Mouse (Mus musculus) ES-Bruce4 (cell line): ENCODE results near the gene Cdc42ep1. TPM values are rescaled to one million over a fixed set of nuclear protein-coding genes. Genes with fewer than 3 reads are reported as not detected.

Experiments used
- H3K27ac ChIP-seq: 2 replicates; pipeline ENCODE4 v1.5.1; 2012; ENCODE audit warnings: low read length, inconsistent platforms; ENCODE audit not compliant: insufficient read depth
- H3K27me3 ChIP-seq: 2 replicates; pipeline ENCODE4 v1.6.1; 2012; ENCODE audit warnings: mild to moderate bottlenecking, low read length, inconsistent platforms; ENCODE audit not compliant: control insufficient read depth, poor library complexity, insufficient read depth, severe bottlenecking
- H3K36me3 ChIP-seq: 2 replicates; pipeline ENCODE4 v1.6.1; 2012; ENCODE audit warnings: inconsistent platforms, mild to moderate bottlenecking, low read length, moderate library complexity; ENCODE audit not compliant: control insufficient read depth, poor library complexity, insufficient read depth, severe bottlenecking
- H3K4me1 ChIP-seq: one replicate; pipeline ENCODE4 v1.8.1; 2011; ENCODE audit warnings: low read length; ENCODE audit not compliant: control insufficient read depth, insufficient read depth
- H3K4me3 ChIP-seq: 2 replicates; pipeline ENCODE4 v1.5.1; 2011; ENCODE audit warnings: low read depth, mild to moderate bottlenecking, low read length
- H3K9ac ChIP-seq: 2 replicates; pipeline ENCODE4 v1.6.1; 2012; ENCODE audit warnings: low read depth, mild to moderate bottlenecking, inconsistent platforms; ENCODE audit not compliant: poor library complexity, severe bottlenecking
- H3K9me3 ChIP-seq: replicated peaks from 2 replicates; pipeline ENCODE4 v1.6.1; 2012; ENCODE audit warnings: mild to moderate bottlenecking, low read length, inconsistent platforms; ENCODE audit not compliant: control insufficient read depth, poor library complexity, insufficient read depth, severe bottlenecking
- CTCF ChIP-seq: IDR thresholded peaks from one replicate; pipeline ENCODE4 v1.8.1; 2011; ENCODE audit warnings: low read depth, low read length
- EP300 ChIP-seq: IDR thresholded peaks from 2 replicates; pipeline ENCODE4 v1.6.1; 2011; ENCODE audit warnings: low read depth, low read length; ENCODE audit not compliant: insufficient read depth
- POLR2A ChIP-seq: IDR thresholded peaks from one replicate; pipeline ENCODE4 v1.8.1; 2011; ENCODE audit warnings: low read length; ENCODE audit not compliant: insufficient read depth
- polyA plus RNA-seq: library from polyadenylated mRNA; stranded (reverse); fragments of >200 nt; gene quantifications from 2 replicates; pipeline ENCODE4 v1.2.4, GENCODE M21; 2011; ENCODE audit warnings: low read depth; ENCODE audit not compliant: missing spikeins, insufficient read depth, insufficient read length

Gene Cdc42ep1
- polyA plus RNA-seq, 1 experiment, result 9.2 TPM

DNA sequence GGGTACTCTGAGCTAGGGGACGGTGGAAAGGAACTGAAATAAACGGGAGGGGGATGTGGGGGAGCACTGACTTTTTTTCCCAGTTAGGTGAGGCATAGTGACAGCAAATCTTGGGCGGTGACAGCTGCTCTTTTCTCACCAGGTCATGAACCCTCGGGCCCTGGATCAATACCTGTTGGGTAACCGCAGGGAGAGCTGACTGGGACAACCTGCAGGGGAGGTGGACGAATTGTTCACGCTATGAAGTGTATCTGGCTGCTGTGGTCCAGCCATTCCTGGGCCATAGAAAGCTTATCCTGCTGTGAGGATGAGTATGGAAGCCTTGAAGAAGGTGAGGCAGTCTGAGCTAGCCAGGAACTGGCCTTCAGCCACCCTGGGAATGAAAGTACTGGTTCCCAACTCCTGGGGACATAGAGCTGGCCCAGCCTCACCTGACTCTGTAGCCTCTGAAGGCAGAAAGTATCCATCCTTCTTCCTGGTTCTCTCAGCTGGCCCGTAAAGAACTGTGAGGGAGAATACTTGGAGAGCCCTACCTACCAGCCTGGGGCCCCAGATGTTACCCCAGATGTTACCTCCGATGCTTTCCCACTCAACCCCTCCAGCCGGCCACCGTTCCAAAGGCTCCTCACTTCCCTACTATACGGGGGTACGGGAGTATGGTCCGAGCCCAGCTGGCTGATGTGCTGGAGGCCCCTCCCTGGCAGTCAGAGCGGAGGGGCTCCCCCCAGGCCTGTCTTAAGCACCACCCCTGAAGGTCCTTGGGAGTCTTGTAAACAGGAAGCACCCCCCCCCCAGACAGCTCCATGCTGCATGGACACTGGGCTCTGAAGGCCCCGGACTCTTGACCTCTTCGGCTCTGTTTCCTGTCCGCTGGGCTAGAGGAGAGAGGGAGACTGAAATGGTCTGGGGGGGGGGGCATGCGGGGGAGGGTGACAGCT is 10.4 kb upstream of the Cdc42ep1 start:
- H3K4me1 ChIP-seq, result peaks cover 13% of the 10 kb centered on the region
- H3K9ac ChIP-seq, result no peak overlapping the region
- no peak for TF ChIP-seq POLR2A
- no peak for TF ChIP-seq CTCF
- no peak for TF ChIP-seq EP300
- H3K4me3 ChIP-seq, result no peak overlapping the region
- H3K36me3 ChIP-seq, result no peaks in the 10 kb centered on the region
- H3K27me3 ChIP-seq, result no peaks in the 10 kb centered on the region
- no peaks in the 10 kb centered on the region for H3K9me3 ChIP-seq
- H3K27ac ChIP-seq, result no peak overlapping the region

DNA sequence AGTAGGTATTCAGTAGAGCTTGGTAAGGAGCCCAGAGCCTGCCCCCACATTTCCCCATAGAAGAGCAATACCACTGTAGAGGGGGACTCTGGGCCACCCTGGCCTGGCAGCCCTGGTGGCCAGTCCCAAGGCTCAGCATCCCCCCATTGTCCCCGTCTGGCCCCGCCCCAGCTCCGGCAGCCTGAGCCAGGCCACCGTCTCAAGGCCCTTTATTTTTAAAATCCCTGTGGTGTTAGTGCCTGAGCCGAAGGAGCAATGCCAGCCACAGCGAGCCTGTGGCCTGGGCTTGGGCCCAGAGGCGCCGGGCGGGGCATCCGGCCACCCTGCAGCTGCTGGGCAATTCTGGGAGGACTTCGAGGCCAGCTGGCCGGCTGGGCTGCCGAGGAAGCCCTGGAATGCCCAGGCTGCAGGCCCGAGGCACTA is 9.7 kb upstream of the Cdc42ep1 start:
- H3K36me3 ChIP-seq, result no peaks in the 10 kb centered on the region
- H3K4me3 ChIP-seq, result no peak overlapping the region
- no peaks in the 10 kb centered on the region for H3K27me3 ChIP-seq
- no peaks in the 10 kb centered on the region for H3K9me3 ChIP-seq
- no peak overlapping the region for H3K9ac ChIP-seq
- H3K27ac ChIP-seq, result no peak overlapping the region
- TF ChIP-seq POLR2A (no peak), EP300 (no peak), CTCF (no peak)
- peaks cover 13% of the 10 kb centered on the region for H3K4me1 ChIP-seq

DNA sequence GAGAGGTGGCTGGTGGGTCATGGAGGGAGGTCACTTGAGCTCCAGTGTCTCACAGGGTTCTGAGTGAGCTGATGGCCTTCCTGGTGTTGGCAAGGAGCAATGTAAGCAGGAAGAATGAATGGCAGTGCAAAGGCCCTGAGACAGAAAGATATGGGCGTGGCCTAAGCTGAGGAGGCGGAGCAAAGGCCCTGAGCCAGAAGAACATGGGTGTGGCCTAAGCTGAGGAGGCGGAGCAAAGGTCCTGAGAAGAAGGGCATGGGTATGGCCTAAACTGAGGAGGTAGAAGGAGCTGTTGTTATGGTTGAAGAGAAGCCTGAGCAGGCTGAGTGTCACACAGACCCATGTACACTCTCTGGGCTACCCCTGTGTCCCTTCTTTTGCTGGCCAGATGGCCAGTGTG is 8.8 kb upstream of the Cdc42ep1 start:
- no peaks in the 10 kb centered on the region for H3K27me3 ChIP-seq
- H3K9ac ChIP-seq, result no peak overlapping the region
- peaks cover 10% of the 10 kb centered on the region for H3K4me1 ChIP-seq
- no peak overlapping the region for H3K27ac ChIP-seq
- H3K36me3 ChIP-seq, result no peaks in the 10 kb centered on the region
- TF ChIP-seq EP300 (no peak), CTCF (no peak), POLR2A (no peak)
- no peak overlapping the region for H3K4me3 ChIP-seq
- no peaks in the 10 kb centered on the region for H3K9me3 ChIP-seq

DNA sequence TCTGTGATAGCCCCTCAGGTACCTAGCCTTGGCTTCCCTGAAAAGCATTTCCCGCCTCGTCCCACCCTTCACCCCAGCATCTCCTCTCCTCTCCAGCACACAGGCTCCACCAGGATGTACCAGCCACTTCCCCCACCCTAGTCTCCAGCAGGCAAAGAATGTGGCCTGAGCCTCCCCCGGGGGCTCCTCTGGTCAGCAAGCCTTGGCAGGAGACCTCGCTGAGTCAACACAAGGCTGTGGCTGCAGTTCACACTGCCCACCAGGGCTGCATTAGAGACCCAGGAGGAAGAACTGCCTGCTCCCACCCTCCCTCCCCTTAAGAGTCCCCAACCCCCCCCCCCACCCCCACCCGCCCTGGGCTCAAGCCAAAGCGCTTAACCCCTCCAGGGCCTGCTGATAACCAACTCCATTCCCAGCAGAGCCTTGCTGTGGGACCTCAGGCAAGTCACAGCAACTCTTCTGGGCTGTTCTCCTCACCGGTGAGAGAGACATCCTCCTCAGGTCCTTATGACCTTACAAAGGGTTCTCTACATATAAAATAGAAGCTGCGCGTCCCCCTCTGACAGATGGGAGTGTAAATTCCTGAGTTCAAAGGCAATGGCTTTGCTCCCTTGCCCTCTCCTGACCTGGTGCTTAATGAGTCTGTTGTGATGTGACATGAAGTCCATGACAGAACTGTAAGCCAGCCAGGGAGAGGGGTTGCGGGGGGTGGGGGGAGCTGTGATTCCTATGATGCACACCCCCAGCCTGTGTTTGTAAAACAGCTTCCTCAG is 8.0 kb upstream of the Cdc42ep1 start:
- TF ChIP-seq POLR2A (no peak), CTCF (no peak), EP300 (no peak)
- Histone ChIP-seq H3K4me1 (peaks cover 10% of the 10 kb centered on the region), H3K9me3 (no peaks in the 10 kb centered on the region), H3K4me3 (no peak overlapping the region), H3K27me3 (no peaks in the 10 kb centered on the region), H3K9ac (no peak overlapping the region), H3K36me3 (no peaks in the 10 kb centered on the region), H3K27ac (no peak overlapping the region)

DNA sequence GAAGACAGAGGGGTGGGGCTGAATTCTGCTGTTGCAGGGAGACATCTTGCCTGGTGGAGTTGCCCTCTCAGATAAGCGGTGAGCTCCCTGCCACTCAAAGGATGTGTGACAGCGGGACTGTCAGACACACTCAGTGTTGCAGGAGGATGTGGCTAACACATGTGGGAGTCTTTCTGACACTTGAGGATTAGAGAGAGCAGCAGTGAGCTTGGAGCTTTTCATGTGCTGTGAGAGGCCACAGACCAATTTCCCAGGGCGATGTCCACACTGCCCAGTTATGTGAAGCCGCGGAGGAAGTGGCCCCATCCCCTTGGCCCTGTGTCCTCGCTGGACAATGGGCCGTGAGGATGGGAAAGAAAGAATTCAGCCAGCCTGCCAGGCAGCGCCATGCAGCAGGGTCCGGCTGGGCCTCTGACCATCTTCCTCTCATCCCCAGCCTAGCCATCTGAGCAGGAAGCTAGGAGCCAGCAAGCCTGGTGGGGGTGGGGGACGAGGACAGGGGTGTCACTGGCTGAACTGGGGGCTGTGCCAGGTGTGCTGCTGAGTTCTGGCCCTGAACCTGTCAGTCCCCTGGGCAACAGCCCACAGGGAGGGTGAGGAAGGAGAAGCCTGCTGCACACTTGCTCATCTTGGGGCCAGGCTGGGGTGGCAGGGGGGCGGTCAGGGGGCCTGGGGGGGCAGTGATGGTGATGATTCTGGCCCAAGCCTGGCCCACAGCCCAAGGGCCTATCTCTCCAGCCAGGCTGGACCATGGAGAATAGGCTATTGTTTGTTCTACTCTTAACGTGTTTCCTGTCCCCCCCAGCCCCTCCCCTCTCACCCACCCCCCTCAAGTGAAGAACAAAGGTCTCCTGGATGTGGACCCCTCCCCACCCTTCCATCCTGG is 7.0 kb upstream of the Cdc42ep1 start:
- TF ChIP-seq POLR2A (no peak), EP300 (no peak), CTCF (no peak)
- Histone ChIP-seq H3K9me3 (no peaks in the 10 kb centered on the region), H3K36me3 (no peaks in the 10 kb centered on the region), H3K4me3 (no peak overlapping the region), H3K4me1 (peaks cover 10% of the 10 kb centered on the region), H3K27ac (no peak overlapping the region), H3K9ac (no peak overlapping the region), H3K27me3 (no peaks in the 10 kb centered on the region)
